Mouse (Mus musculus) stomach, postnatal 0 days (tissue): ENCODE measurements around the gene Yeats2.

ENCODE experiments used
- CTCF ChIP-seq: IDR thresholded peaks from 2 replicates; pipeline ENCODE4 v1.5.1; 2016; ENCODE audit warnings: antibody characterized with exemption, low read depth, mild to moderate bottlenecking, moderate library complexity
- EP300 ChIP-seq: optimal IDR thresholded peaks from 2 replicates; pipeline ENCODE3; 2016; ENCODE audit warnings: antibody characterized with exemption

DNA sequence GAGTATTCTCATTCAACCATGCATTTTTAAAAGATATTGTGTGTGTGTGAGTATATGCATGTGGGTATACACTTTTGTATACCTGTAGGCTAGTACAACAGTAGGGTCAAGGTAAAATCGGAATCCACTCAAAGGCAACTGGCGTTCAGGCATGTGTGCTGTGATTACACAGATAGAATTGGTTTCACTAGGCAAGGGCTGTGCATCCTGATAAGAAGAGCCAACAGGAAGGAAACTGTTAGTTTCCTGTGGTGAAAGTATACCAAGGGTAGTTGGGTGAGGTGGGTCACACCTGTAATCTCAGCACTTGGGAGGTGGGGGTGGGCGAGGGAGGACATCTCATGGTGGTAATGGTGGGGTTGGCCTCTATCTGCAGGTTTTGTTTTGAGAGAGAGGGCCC, 3.7 kb downstream of the Yeats2 start:
- TF ChIP-seq EP300 = no peak
- TF ChIP-seq CTCF = no peak
